Mouse (Mus musculus): ENCODE data around the gene Mapk1.

Gene Mapk1

GRCm38 (mm10) chr16:17015111-17015852 lies 32.1 kb downstream of the Mapk1 start:
- in situ Hi-C loops (cut with MboI; ENCODE audit: low sequenced_read_pairs): no loop called here

DNA sequence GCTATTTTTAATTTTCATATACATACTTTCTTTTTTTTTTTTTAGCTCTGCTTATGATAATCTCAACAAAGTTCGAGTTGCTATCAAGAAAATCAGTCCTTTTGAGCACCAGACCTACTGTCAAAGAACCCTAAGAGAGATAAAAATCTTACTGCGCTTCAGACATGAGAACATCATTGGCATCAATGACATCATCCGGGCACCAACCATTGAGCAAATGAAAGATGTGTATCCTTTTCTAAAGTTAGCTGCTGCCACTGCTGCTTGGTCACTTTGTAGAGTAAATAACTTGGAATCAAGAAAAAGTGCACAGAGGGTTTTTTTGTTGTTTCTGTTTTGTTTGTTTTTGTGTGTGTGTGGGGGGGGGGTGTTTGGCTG lies 32.7 kb downstream of the Mapk1 start:
- in situ Hi-C loops (cut with MboI; ENCODE audit: low sequenced_read_pairs): no loop called here

DNA sequence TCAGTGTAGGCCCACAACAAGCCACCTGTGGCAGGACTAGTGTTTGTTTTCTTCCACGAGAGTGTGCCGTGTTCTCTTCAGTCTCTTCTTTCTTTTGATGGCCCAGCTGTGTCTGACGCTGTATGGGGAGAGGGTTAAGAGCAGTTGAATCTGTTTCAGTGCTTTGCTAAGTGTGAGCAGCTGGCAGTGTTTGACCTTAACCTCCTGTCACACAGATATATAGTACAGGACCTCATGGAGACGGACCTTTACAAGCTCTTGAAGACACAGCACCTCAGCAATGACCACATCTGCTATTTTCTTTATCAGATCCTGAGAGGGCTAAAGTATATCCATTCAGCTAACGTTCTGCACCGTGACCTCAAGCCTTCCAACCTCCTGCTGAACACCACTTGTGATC lies 34.9 kb downstream of the Mapk1 start:
- in situ Hi-C loops (cut with MboI; ENCODE audit: low sequenced_read_pairs): no loop called here

DNA sequence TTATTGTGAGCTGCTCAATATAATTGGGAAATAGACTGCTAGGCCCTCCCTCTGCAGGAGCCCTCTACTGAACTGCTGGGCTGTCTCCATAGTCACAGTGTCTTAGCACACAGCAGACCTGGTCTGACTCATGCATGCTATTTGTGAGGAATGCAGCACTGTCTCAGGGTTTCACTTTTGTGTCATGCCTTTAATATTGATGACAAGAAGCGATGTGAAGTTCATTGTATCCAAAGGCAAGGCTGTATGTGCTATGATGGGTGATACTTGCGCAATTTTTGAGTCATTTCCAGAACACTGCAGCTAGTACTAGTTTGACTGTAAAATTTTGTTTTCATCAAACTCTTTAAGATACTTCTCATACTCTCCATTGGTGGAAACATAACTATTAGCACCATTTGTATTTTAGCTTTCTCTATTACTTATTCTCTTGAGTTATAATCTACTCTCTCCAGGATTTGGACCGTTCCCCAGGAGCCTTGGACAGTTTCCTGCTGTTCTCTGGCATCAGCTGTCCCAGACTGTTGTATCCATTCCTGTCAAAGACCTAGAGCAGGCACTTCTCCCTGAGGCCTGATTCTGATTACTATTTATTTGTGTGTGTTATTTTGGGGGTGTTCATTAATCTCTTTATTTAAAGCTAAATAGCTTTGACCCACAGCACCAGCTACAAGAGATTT lies 41.4 kb downstream of the Mapk1 start:
- in situ Hi-C loops (cut with MboI; ENCODE audit: low sequenced_read_pairs): no loop called here

DNA sequence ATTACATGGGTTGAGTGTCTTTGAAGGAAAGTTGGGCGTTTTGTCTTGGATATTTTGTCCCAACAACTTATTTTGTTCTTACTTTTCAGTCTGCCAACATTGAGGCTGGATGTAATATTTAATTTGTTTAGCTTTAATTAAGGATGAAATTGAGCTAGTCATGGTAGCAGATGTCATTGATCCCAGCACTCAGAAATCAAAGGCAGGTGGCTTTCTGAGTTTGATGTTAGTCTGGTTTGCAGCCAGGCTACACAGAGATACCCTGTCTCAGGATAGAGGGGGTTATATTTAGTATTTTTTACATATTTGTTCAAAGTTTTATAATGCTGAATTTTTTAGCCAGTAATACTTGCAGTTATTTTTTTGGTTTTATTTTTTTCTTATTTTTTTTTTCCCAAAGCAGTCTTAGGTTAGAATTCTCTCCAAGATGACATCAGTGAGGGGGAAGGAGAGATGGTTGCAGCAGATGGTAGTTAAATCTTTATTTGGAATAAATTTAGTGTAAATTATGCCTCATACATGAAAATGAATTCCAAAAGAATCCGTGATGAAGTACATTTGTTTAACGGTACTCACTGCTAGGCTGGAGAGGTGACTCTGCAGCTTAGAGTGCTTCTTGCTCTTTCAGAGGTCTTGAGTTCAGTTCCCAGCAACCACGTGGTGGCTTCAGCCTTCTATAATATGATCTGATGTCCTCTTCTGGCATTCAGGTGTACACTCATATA lies 47.0 kb downstream of the Mapk1 start:
- in situ Hi-C loops (cut with MboI; ENCODE audit: low sequenced_read_pairs): no loop called here

DNA sequence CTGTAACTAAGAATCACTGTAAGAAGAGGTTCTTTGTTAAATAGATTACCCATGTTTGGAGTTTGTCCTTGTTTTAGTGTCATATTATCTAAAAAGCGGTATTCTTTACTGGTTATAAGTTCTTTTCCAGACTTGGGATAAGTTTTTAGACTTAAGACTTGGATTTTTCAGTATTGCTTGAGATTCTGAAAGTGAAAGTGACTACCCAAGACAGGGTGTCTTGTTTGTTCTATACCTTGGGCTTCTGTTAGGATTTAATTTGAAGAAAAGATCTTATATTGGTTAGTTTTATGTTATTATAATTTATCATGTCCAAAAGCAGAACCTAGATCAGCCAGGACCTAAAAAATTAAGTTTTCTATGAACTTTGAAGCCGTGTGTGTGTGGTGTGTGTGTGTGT lies 50.6 kb downstream of the Mapk1 start:
- in situ Hi-C loops (cut with MboI; ENCODE audit: low sequenced_read_pairs): no loop called here

DNA sequence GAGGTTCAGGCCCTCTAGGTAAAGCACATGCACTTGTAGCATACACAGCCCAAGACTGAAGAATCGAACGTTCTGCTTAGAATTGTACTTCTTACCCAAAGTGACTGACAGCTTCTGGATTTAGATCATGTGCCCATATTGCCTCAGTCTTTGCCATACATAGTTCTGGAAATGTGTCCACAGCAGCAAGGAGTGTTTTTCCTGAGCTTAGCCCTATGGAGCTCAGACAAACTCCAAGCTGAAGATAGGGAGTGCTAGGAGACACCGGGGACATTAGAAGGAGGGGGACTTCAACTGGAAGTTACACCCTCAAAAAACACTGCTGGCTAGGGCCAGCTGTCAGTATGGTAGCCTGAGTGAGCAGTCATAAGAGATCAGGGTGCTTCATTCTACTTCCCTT lies 57.5 kb downstream of the Mapk1 start:
- in situ Hi-C loops (cut with MboI; ENCODE audit: low sequenced_read_pairs): no loop called here

- in situ Hi-C loops (cut with MboI; ENCODE audit: low sequenced_read_pairs): no loop called here
These were observed 58.2 kb downstream of the Mapk1 start for GRCm38 (mm10) chr16:17041417-17041816.

DNA sequence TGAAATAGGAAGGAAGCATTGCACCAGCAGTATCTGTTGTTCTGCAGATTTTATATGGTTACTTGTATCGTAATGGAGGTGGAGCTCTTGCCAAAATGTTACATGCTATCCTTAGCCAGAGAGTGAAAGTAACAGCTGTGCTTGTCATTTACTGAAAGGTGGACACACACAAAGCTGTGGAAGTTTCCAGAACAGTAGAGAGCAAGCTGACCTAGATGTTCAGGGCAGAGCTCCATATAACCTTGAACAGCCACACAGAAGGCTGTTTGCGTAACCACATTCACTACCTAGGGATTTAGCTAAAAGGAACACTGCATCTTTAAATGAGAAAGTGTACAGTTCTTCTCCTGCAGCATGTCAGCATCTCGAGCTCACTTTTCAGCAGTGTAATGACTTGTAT lies 61.1 kb downstream of the Mapk1 start:
- in situ Hi-C loops (cut with MboI; ENCODE audit: low sequenced_read_pairs): no loop called here

GRCm38 (mm10) chr16:17045287-17045686 lies 62.1 kb downstream of the Mapk1 start:
- in situ Hi-C loops (cut with MboI; ENCODE audit: low sequenced_read_pairs): no loop called here

- in situ Hi-C loops (cut with MboI; ENCODE audit: low sequenced_read_pairs): no loop called here
These were observed 66.7 kb downstream of the Mapk1 start for GRCm38 (mm10) chr16:17049886-17050285.

DNA sequence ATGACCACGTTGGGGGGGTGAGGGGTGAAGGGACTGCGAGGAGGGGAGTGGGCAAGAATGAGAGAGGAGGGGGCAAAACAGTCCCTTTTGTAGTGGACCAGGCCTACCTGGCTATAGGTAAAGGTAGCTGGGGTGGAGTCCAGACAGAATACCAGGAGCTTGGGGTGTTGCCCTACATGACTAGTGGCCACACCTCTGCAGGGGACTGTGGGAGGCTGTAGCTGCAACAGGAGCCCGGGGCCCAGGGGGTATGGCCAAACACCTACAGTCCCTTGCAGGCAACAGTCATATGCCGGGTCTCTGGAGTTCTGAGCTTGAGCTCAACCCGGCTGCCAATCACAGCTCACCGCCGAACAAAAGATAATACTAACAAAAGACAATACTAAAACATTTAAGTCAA lies 68.9 kb downstream of the Mapk1 start:
- in situ Hi-C loops (cut with MboI; ENCODE audit: low sequenced_read_pairs): no loop called here

- in situ Hi-C loops (cut with MboI; ENCODE audit: low sequenced_read_pairs): no loop called here
These were observed 70.7 kb downstream of the Mapk1 start for GRCm38 (mm10) chr16:17053903-17054302.

DNA sequence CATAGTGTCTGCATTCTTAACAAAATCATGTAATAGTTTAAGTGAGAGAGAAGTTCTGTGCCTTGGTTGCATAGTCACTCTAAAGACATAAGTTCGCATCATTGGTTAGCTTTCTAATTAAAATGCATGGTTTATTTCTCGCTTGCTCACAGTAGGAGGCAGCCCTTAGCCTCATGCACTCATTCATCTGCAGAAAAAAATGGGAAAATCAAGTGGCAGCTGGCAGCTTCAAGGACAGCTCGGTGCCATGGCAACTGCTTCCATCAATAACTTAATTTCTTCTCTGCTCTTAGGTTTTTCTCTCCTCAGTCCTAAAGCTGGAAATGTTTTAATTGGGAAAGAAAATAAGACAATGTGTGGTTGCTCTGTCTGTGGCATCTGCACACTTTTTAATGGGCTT lies 72.4 kb downstream of the Mapk1 start:
- in situ Hi-C loops (cut with MboI; ENCODE audit: low sequenced_read_pairs): no loop called here

DNA sequence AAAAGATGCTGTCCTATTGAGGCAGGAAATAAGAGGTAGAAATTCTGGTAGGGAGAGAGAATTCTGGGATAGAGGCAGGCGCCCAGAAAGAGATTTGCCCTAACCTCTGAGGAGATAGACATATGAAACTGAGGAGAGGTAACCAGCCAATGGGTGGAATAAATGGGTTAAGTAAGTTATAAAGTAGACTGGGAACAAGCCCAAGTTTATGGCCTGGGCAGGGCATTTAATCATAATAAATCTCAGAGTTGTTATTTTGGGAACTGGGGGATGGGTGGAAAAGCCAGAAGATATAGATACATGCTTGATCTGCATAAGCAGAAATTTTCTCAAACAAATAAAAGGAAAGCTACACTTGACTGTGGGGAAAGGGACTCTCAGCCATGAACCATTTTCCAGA lies 79.2 kb downstream of the Mapk1 start:
- in situ Hi-C loops (cut with MboI; ENCODE audit: low sequenced_read_pairs): no loop called here

DNA sequence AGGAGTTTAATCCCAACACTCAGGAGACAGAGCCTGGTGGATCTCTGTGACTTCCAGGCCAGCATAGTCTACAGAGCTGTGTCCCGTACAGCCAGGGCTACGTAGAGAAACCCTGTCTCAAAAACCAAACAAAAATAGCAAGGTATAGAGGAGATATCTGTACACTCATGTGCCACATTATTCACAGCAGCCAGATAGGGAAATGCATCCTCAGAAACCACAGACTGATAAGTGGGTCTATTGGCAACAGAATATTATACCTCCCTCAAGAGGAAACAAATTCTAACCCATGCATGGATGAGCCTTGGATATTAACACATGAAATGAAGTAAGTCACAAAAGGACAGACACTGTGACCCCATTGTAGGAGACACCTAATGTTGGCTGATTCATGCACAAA lies 84.4 kb downstream of the Mapk1 start:
- in situ Hi-C loops (cut with MboI; ENCODE audit: low sequenced_read_pairs): no loop called here

DNA sequence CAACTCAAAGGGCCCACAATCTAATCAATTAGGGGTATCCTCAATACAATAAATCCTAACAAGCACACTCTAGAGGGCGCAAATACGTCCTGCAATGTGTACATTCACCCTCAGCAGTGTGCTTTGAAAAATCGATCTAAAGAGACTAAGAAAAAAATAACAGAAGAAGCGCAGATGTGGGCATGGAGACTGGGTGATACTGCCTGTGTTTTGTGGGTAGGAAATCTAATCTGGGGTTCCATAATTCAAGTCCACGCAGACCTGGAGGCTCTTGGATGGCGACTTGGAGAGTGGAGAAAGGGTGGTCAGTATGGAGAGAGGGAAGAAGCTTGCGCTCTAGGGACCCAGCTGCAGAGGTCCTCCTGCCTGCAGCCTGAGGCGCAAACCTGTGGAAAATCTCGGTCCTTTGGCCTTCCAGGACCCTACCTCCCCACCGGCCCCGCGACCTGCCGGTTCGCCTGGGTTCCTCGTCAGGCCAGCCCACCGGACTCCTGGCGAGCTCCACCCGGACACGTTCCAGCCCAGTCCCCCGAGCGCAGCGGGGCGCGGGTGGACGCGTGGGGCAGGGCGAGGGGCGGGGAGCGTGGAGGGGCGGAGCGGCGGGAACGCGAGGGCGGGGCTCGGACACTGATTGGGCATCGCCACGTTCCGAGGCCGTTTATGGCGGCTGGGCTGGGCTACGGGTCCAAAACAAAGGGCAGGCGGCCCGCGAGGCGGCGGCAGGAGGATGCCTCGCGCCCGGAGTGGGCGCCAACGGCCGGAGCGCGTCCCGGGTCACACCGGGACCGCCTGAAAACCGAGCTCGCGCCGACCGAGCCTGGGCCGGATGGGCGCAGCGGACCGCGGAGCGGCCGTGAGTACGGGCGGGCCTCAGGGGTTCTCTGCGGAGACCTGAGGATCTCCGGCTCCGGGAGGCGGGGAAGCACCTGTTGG lies 86.6 kb downstream of the Mapk1 start, which contains the start of gene Ypel1:
Gene Ypel1 (plus strand): TSS at position 186 of the 933 bp plus-strand sequence.
- in situ Hi-C loops (cut with MboI; ENCODE audit: low sequenced_read_pairs): no loop called here

DNA sequence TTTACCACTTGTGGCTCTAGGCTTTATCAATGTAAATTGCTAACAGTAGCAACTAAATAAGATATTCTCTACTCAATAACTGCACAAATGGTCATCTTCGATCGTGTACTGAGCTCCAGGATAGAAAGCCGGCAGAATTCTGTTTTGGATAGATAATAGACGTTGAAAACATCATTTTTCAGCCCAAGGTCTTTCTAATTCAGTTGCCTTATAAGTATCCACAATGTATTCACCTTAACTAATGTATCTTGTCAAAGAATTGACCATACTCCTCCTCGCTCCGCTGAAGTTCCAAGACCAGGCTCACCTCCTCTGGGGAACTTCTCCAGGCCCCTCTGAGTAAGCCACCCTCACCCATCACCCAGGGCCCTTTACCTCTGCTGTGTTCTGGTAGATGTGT lies 87.5 kb downstream of the Mapk1 start:
- in situ Hi-C loops (cut with MboI; ENCODE audit: low sequenced_read_pairs): no loop called here

GRCm38 (mm10) chr16:17073000-17073399 lies 89.8 kb downstream of the Mapk1 start:
- in situ Hi-C loops (cut with MboI; ENCODE audit: low sequenced_read_pairs): no loop called here

DNA sequence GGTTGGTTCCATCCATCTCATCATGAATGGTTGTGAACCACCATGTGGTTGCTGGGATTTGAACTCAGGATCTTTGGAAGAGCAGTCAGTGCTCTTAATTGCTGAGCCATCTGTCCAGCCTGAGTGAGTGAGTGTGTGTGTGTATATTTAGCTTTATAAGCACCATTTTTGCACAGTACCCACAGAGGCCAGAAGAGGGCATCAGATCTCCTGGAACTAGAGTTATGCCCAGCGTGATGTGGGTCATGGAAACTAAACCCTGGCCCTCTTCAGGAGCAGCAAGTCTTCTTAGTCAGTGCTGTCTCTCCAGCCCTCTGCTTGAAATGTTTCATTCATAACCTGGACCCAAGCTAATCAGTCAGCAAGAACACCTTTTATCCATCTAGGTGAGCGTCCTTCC lies 93.1 kb downstream of the Mapk1 start:
- in situ Hi-C loops (cut with MboI; ENCODE audit: low sequenced_read_pairs): no loop called here

DNA sequence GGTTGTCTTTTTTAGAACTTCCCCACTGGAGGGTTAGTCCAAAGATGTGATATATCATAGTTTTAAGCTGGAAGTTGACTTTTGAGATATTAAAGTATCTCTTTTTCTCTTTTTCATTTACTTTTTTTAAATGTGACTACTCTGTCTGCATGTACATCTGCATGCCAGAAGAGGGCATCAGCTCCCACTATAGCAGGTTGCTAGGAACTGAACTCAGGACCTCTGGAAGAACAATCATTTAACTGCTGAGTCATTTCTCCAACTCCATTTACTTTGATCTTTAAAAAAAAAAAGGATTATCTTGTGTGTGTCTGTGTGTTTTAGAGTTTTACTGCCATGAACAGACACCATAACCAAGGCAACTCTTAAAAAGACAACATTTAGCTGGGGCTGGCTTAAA lies 93.7 kb downstream of the Mapk1 start:
- in situ Hi-C loops (cut with MboI; ENCODE audit: low sequenced_read_pairs): no loop called here

Measured in CH12F3 (cell line).